Mouse (Mus musculus) ovary, postnatal 36 days (tissue): ENCODE data around the gene Fyn.

Experiments used
- DNase-seq: peaks from one replicate; pipeline ENCODE4 v3.0.0; 2022; ENCODE audit warnings: low spot score, mixed read lengths

Fyn gene

DNA sequence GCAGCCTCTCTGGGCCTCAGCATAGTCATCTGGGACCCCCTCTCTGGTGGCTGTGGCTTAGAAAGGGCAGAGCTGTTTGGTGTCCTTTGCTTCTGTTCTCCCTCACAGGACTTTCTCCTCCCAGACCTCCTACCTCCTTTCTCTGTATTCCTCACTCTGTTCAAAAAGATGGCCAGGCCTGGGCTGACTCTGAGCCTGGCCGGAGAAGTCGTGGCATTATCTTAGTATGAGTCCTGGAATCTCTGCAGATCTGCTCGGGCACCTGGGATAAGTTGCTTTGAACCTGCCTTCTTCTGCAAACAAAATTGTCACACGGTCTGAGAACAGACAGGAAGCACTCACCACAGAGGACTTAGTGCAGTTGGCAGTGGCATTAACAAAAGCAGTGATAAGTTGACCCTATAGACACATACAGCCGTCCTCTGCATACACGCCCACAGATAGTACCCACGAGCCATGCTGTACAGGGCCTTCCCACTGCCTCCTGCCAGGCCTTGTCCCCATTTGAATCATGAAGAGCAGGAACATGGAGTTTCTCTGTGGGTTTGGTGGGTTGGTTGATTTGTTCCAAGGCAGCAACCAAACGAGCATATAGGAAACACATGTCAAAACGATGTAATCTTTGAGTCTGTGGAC lies 171.5 kb downstream of the Fyn start:
- DNase-seq: no peak

DNA sequence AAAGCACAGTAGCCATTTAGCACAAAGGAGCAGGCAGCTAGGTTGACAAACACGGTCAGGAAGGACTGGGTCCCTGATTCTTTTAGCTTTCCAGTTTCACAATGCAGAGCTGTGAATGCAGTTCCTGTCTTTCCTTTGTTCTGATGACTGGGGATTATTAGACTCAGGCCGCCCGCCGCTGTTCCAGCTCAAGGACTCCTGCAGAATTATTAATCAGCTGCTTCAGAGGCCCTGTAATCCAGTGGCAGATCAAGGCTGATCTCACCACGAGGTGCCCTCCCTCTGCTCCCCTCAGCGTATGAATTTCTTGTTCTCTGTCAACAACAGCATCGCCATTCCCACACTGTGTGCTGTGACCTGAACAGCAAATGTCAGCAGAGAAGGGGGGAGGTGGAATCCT lies 172.3 kb downstream of the Fyn start:
- peak; percentile 57 for DNase-seq

DNA sequence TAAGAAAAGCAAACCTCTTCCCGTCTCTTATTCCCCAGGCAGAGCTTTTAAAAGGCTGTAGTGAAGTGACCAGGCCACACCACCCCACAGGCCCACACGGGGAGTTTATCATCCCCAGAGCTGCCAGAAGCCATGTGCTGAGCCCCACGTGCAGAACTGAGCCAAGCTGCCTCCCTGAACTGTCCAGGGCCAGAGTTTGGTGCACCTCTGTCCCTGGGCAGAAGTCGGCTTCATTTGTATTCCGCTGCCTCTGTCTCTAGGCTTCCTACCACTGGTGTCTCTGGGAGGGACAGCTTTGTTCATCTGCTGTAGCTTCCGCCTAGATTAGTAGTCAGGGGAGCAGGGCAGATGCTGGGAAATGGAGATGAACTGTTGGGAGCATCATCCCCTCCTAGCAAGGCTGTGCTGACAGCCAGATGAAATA lies 172.8 kb downstream of the Fyn start:
- no peak for DNase-seq

DNA sequence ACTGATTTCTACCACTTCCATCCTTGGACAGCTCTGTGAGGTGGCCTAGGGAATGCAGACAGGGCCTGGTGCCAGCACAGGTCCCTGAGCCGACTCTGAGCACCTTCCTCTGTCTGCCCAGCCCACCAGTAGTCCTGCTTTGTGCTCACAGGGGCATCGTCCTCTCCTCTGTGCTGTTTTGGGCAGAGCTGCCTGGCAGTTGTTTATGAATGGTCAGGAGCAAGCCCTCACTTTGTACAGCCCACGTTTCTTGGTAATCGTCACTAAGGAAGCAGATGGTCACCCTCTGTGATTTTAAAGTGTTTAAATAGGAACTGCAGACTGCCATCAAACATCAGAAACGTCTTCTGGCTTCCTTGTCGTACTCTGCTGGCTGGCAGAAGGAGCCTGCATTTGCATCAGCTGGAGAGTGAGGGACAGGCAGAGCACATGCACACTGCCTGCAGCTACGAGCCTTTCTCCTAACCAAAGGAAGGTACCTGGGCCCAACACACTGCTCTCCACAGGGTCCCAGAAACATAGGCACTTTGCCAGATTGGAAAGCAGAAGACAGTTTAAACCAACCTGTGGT lies 173.4 kb downstream of the Fyn start:
- no peak for DNase-seq

DNA sequence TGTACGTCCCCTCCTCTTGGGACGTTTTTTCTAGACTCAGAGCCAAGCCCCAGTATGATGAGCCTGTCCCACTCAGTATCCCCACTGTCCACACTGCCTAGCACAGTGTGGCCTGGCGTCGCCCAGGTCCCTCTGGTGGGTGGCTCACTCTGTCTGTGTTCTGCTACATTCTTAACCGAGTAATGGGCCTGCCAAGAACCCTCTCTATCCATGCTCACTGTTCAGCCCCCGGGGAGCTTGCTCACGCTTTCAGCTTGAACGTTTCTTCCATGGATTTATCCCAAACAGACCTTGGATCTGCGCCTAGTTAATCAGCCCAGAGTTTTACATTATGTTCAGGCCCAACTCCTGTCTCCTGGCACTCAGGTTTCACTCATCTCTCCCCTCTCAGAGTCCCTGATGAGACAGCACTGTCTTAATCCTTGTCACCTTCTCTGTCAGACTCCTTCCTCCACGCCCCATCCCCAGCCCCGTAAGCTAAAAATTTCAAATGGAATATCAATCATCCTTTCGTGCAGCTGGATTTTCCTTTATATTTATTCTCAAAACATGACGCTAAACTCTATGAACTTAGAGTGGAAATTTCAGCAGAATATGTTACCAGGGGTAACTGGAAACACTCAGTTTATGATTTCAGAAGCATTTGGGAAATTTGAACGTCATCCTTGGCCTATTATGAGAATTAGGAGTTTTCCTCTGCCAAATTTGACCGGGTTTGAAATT lies 174.0 kb downstream of the Fyn start:
- no peak for DNase-seq

DNA sequence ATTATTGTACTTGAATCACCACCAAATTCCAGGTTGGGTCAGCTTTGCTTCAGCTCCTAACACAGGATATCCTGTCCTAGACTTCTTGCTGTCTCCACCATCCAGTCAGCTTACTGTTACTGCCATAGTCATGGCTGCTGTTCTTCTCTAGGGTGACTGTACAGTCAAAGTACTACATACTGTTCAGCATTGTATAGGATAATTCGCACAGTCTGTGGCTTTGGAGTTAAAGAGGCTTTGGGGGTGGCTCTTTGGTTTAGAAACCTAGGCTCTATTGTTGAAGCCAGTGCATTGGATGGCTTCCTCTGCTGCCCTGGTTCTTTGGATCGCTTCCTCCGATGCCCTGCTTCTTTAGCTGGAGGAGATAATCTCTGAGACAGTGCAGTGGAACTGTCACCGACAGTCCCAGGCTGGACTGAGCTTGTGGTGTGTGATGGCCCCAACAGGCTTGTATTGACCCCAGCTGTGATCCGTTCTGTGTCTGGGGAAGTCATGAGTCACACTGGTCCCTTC lies 174.7 kb downstream of the Fyn start:
- no peak for DNase-seq

DNA sequence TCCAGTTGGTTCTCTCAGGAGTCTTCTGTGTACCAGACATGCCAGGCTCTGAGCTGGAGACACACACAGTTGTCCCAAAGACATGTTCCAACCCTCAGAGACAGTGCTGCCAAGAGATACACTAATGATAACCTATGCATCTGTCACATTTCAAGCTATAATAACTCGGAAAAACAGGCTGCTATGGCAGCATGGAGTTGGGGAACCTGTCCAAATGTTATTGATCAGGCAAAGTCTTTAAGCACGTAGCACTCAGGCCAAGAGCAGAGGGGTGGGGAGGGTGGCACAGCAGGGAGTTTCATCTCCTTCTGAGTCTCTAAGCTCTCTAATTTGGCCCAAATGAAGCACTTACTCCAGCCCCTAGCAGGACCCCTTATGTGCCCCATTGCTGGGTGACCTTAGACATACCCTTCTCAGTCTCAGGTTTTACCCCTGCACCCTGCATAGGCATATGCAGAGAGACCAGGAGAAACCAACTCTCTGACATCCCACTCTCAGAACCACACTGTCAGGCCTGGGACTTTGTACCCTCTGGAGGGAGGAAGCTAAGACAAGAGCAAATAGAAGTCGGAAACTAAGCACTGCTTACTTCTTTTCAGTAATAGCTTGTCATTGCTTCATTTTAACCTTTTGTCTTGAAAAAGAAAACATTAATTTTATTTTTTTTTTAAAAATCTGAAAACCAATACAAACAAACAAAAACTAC lies 178.9 kb downstream of the Fyn start:
- no peak for DNase-seq

DNA sequence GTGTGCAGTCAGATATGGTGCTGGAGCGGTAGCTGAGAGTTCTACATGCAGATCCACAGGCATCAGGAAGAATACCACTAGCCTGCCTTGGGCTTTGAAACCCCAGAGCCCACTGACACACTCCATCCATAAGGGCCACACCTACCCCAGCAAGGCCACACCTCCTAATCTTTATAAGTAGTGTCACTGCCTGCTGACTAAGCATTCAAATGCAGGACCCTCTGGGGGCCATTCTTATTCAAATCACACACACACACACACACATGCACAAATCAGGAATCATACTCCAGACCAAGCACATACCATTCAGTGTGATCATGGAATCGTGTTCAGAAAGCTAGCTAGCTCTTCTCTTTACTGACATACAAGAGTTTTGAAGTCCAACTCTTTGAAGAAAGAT lies 182.1 kb downstream of the Fyn start:
- no peak for DNase-seq

DNA sequence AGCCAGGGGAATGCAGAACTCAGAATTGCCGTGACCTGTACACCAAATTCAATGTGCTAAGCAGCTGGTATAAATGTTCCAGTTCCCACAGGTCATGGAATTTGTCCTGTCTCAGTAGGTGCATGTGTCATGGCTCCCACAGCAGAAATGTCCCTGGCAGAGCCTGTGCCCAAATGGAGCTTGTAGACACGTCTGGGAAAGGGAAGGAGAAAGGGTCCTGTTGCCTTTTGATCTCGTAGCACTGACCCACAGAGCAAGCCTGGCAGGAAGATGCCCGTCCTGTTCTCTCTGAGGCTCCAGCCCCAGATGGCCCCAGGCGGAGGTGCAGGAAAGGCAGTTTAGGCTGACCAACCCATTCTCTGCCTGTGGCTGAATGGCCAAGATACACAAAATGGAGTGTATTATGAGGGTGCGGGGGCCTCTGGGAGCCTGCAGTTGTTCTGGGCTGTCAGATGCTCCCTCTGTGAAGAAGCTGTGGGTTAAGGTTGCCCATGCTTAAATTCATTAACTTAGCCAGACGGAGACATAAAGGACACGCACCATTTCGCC lies 183.1 kb downstream of the Fyn start:
- no peak for DNase-seq

DNA sequence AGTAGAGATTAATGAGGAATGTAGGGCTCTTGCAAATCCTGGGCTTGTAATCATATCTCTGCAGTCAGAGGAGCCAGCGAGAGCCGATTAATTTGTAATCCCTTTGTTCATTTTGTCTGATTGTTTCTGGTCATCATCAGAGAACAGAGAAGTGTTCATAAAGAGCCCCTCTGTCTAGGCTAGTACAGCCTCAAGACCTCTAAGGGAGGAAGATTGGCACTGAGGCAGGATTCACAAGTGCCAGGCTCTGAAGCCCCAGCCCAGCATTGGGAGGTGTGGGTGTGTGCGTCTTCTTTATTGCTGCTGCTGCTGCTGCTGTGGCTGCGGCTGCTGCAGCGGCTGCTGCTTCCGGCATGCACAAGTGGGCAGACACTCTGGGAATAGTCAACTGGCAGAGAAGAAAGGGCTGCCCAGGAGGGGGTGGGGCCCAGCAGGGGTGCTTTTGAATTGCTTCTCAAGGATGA lies 183.7 kb downstream of the Fyn start:
- DNase-seq: no peak

DNA sequence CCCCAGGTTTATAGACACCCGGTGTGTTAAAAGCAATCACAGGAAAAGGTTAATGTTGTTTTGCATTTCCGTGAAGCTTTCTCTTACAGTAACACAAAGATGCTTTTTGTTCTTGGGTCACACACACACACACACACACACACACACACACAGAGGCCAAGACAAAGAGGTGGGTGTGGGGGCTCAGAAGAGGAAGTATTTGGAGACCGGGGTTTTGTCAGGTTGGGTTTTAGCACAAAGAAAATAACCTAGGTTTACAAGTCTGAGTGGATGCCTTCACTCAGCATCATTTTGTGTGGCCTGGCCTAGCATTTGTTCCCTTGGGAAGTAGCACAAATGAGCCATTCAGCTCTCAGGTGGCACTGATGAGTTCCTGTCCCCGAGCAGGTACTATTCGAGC lies 184.2 kb downstream of the Fyn start:
- no peak for DNase-seq

DNA sequence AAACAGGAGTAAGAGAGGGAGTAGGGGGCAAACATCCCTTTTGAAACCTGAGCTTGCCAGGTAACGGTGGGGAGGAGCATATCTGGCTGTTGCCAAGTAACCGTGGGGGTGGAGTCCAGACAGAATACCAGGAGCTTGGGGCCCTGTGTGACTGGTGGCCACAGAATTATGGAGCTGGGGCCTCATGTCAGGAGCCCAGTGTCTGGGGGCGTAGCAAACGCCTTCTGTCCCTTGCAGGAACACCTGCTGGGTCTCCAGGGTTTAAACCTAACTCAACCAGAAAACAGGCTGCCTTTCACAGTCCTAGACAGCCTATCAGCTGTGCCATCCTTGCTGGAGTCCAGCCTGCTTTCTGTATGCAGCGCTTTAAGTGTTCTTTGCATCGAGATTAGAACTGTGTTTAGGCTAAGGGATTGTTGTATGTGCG lies 186.6 kb downstream of the Fyn start:
- DNase-seq: no peak

DNA sequence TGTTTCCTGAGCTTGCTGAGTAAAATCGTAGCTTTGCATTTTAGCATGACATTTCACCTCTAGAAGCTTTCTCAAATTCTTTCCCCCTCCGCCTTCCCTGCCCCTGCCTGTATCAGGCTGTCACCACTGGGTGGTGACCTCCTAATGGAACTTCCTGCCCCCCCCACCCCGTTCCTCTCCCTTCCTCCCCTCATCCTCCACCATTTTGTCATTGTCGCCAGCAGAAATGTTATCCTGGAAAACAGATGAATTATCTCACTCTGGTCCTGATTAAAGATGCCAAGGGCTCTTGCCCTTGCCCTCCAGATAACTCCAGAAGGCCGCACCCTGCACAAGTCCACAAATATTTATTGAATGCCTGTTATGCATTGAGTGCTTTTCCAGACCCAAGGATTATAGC lies 187.1 kb downstream of the Fyn start:
- DNase-seq: no peak

DNA sequence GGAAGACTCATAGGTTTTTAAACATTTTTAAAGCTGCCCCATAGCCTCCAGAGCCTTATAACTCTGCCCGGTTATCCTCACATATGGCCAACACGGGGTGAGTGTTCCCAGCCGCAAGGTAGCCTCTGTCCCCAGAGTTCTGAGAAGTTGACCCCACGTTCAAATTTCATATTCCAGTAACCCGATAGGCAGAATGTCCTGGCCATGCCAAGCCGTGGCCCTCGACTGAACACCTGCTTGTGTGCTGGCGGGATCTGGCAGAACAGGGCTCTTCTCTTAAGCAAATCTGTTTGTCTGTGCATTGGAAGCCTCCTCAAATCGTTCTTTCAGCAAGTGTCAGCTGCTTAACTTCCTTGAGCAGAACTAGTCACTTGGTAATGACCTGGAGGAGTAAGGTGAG lies 188.7 kb downstream of the Fyn start:
- no peak for DNase-seq

DNA sequence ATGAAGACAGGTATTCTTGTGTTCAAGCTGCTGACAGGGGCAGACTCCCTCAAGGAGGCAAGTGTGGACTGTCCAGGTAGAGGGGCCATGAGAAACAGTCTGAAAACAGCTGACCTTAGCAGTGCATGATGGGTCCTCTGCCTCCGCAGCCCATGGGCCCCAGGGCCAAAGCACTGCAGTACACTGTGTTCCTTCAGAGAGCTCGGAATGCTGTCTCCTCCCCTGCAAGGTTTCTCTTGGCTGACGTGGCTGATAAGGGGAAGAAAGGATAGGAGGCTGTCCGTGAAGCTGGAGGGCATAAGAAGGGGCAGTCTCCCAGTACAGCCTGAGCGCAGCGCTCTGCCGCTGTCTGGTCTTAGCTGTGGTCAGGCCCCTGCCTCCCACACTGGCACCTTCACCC lies 189.2 kb downstream of the Fyn start:
- peak; percentile 77 for DNase-seq

DNA sequence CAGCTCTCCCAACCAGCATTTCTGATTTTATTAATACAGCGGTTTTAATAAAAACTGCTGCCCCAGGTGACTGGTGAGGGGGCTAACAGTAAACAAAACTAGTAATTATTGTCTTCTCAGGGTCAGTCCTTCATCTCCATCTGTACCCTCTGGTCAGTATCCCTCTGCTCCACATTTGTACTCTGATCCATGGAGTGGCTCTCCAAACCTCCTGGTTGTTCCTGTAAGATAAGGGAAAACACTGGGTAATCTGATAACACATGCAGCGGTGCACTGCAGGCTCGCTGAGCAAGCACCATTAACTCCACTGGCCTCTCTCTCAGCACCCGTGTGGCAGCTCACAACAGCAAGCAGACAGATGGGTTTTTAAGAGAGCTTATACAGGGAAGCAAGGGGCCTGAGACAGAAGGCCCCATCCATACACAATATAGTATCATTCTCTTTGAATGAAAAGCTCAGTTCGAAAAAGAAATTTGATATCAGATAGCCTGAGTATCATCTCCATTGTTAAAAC lies 189.9 kb downstream of the Fyn start:
- no peak for DNase-seq

DNA sequence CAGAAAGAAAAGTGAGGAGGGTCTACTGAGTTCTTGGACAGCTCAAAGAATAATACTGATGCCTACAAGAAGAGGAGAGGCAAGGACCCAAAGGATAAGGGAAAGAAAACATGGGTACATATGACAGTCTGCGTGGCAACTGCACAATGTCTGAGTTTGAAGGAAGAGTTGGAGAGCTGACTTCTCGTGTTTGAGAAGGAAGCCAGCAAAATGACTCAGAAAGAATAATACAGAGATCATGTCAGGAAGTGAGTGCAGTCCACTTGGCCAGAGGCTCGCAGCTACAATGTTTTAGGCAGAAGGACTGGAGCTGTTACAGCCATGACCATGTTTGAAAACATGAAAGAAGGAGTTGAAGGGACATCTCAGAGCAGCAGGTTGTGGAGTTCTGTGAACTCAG lies 190.7 kb downstream of the Fyn start:
- DNase-seq: no peak

DNA sequence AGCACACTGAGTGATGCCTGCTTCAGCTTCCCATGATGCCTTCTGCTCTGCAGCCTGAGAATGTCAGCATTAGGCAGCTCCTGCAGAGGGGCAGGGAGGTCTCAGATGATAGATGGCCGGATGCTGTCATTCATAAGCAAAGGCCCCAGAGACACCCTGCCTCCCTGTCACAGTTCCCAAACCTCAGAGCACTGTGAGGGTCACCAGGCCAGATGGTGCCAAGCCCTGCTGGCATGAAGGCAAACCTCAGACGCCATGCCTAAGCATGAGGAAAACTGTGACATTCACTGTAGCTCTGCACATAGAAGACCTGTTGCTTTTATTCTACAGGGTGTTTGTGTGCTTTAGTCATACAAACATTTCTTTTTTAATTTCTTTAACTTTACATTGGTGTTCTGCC lies 193.7 kb downstream of the Fyn start:
- no peak for DNase-seq

DNA sequence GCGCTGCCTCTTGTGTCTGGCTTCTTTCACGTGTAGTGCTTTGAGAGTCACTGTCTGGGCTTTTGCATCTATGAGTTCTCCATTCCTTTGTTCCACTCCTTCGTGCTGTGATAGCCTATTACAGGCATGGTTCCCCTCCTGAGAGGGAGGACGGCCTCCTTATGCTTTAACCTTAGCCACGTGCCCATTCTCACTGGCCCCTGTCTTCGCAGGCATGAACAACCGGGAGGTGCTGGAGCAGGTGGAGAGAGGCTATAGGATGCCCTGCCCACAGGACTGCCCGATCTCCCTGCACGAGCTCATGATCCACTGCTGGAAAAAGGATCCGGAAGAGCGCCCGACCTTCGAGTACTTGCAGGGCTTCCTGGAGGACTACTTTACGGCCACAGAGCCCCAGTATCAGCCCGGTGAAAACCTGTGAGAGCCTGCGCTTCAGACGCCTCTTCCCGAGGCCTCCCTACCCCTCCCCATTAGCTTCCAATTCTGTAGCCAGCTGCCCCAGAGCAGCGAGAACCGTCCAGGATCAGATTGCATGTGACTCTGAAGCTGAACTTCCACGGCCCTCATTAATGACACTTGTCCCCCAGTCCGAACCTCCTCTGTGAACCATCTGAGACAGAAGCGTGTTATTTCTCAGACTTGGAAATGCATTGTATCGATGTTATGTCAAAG lies 195.0 kb downstream of the Fyn start:
- DNase-seq: no peak

DNA sequence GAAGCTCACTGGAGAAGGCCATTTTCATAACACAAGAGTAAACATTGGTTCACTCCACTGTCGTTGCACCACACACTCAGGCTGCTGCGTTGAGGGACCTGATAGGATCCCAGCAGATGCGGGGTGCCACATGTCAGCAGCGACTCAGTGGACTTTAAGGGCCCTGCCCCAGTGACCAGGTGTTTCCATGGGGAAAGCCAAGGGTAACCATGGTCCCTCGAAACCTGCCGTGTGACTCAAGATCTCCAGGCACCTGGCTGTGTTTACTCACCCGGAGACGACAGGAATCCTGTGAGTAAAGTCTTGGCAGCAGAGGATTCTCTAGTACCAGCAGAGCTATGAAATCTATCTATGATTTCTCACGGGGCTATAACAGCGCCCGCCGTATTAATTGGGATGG lies 198.2 kb downstream of the Fyn start:
- no peak for DNase-seq

DNA sequence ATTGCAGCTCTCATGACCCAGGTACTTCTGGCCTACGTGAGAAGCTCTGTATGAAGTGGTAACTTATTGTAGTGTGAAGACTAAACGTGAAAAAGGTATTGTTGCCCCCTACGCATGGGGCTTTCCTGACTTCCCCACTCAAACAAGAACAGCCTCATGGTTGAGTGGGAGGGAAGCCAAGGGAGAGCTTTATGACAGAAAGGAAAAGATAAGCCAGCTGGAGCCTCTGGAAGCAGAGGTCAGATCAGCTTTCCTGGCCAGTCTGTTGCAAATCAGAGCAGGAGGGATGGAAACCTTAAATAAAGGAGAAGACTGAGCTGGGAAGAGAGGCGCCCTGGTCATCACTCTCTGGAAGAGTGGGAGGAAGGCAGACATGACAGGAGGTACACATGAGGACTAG lies 200.3 kb downstream of the Fyn start:
- DNase-seq: no peak

DNA sequence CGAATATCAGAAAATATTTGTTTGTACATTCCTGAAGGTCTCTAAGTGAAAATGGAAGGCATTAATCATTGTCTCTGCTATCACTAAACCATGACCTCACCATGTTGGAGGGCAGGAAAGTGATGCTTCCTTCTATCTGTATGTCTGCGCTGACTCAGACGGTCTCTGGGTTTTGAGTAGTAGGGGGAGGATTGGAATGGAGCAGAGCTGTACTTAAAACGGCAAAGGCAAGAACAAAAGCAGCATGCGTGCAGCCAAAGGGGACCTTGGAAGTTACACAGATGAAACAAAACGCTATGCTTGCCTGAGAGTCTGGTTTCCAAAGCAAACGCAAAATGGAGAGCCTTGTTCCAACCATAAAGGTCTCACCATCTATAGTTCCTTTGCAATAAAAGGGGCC lies 202.4 kb downstream of the Fyn start:
- no peak for DNase-seq
